Mouse (Mus musculus) CH12.LX (cell line): ENCODE data around the gene Colgalt2. TPM values are rescaled to one million over a fixed set of nuclear protein-coding genes. Genes with fewer than 3 reads are reported as not detected.

Experiments
- DNase-seq: peaks from one replicate; pipeline ENCODE4 v3.0.0-alpha.2; 2013; ENCODE audit errors: extremely low read depth
- H3K27ac ChIP-seq: 2 replicates; pipeline ENCODE4 v1.5.1; 2012; ENCODE audit warnings: low read depth, mild to moderate bottlenecking, control low read depth, moderate library complexity; ENCODE audit not compliant: insufficient read depth
- H3K27me3 ChIP-seq: replicated peaks from 2 replicates; pipeline ENCODE3; 2012; ENCODE audit warnings: inconsistent platforms
- H3K36me3 ChIP-seq, 2 experiments: replicated peaks in 1 of 2; 2 replicates each; pipeline versions ENCODE3 to v1.6.1; 2012; ENCODE audit warnings: inconsistent platforms in 1 of 2, low read length in 1 of 2, mild to moderate bottlenecking in 1 of 2, mixed read lengths in 1 of 2, moderate library complexity in 1 of 2; ENCODE audit not compliant: control insufficient read depth in 1 of 2, insufficient read depth in 1 of 2
- H3K4me1 ChIP-seq, 2 experiments: 2 replicates each; pipeline ENCODE4 v1.6.1; 2012; ENCODE audit warnings: inconsistent platforms in 1 of 2, moderate library complexity in 1 of 2; ENCODE audit not compliant: insufficient read depth in 2 of 2, control insufficient read depth in 1 of 2
- H3K4me2 ChIP-seq: 2 replicates; pipeline ENCODE4 v1.6.1; 2012; ENCODE audit warnings: low read depth, mild to moderate bottlenecking, control low read depth; ENCODE audit not compliant: poor library complexity, insufficient read depth, severe bottlenecking
- H3K4me3 ChIP-seq, 3 experiments: fragments of 150-350 bp in 1 of 3; sonication (generic) in 1 of 3; replicated peaks in 1 of 3; 2 replicates each; pipeline versions ENCODE3 to v1.5.1; 2011 to 2012; ENCODE audit warnings: low read depth in 2 of 3, low read length in 2 of 3, mild to moderate bottlenecking in 2 of 3, moderate library complexity in 2 of 3, control low read depth in 1 of 3, improper control_type of control experiment in 1 of 3, inconsistent platforms in 1 of 3, mixed read lengths in 1 of 3; ENCODE audit not compliant: poor library complexity in 1 of 3
- H3K79me2 ChIP-seq: replicated peaks from 2 replicates; pipeline ENCODE4 v1.6.1; 2012; ENCODE audit warnings: mild to moderate bottlenecking, moderate library complexity; ENCODE audit not compliant: control insufficient read depth, poor library complexity, insufficient read depth, severe bottlenecking; ENCODE audit errors: extremely low read depth
- H3K9ac ChIP-seq: 2 replicates; pipeline ENCODE4 v1.6.1; 2012; ENCODE audit warnings: low read depth, mild to moderate bottlenecking, control low read depth, moderate library complexity; ENCODE audit not compliant: insufficient read depth
- H3K9me3 ChIP-seq: replicated peaks from 2 replicates; pipeline ENCODE3; 2012; ENCODE audit warnings: low read length, inconsistent platforms, mixed read lengths
- CHD1 ChIP-seq: IDR thresholded peaks from 2 replicates; pipeline ENCODE4 v1.6.1; 2012; ENCODE audit warnings: low read depth, low read length, improper control_type of control experiment, inconsistent platforms
- E2F4 ChIP-seq: IDR thresholded peaks from 2 replicates; pipeline ENCODE4 v1.6.1; 2011; ENCODE audit warnings: low read depth, low read length, improper control_type of control experiment; ENCODE audit not compliant: insufficient replicate concordance
- ELF1 ChIP-seq: IDR thresholded peaks from 2 replicates; pipeline ENCODE4 v1.6.1; 2014; ENCODE audit warnings: low read depth, mild to moderate bottlenecking, inconsistent platforms, low read length, improper control_type of control experiment
- ETS1 ChIP-seq: conservative IDR thresholded peaks from 2 replicates; pipeline ENCODE4 v1.6.1; 2012; ENCODE audit warnings: low read depth, mild to moderate bottlenecking, inconsistent platforms, low read length, improper control_type of control experiment, moderate library complexity
- GABPA ChIP-seq: IDR thresholded peaks from 2 replicates; pipeline ENCODE4 v1.6.1; 2012; ENCODE audit warnings: low read depth, low read length, improper control_type of control experiment, inconsistent platforms; ENCODE audit not compliant: insufficient replicate concordance
- HCFC1 ChIP-seq: IDR thresholded peaks from 2 replicates; pipeline ENCODE4 v1.6.1; 2012; ENCODE audit warnings: low read depth, mild to moderate bottlenecking, inconsistent platforms, low read length, improper control_type of control experiment
- IRF4 ChIP-seq: IDR thresholded peaks from 2 replicates; pipeline ENCODE4 v1.6.1; 2014; ENCODE audit warnings: low read depth, mild to moderate bottlenecking, inconsistent platforms, low read length, improper control_type of control experiment
- KAT2A ChIP-seq: IDR thresholded peaks from 2 replicates; pipeline ENCODE4 v1.6.1; 2012; ENCODE audit warnings: low read length, improper control_type of control experiment, inconsistent platforms; ENCODE audit not compliant: insufficient replicate concordance
- MAFK ChIP-seq: IDR thresholded peaks from 2 replicates; pipeline ENCODE4 v1.6.1; 2011; ENCODE audit warnings: low read length, improper control_type of control experiment; ENCODE audit not compliant: insufficient replicate concordance
- MAX ChIP-seq: IDR thresholded peaks from 2 replicates; pipeline ENCODE4 v1.6.1; 2011; ENCODE audit warnings: low read length, improper control_type of control experiment
- MEF2A ChIP-seq: IDR thresholded peaks from 2 replicates; pipeline ENCODE4 v1.6.1; 2014; ENCODE audit warnings: low read depth, mild to moderate bottlenecking, inconsistent platforms, low read length, improper control_type of control experiment, borderline replicate concordance
- MXI1 ChIP-seq: IDR thresholded peaks from 2 replicates; pipeline ENCODE4 v1.6.1; 2011; ENCODE audit warnings: mild to moderate bottlenecking, low read depth, low read length, improper control_type of control experiment
- MYC ChIP-seq: IDR thresholded peaks from 2 replicates; pipeline ENCODE4 v1.6.1; 2011; ENCODE audit warnings: low read depth, mild to moderate bottlenecking, improper control_type of control experiment, low read length
- NELFE ChIP-seq: IDR thresholded peaks from 2 replicates; pipeline ENCODE4 v1.6.1; 2011; ENCODE audit warnings: low read depth, low read length, improper control_type of control experiment
- NRF1 ChIP-seq: IDR thresholded peaks from 2 replicates; pipeline ENCODE4 v1.6.1; 2014; ENCODE audit warnings: low read depth, mild to moderate bottlenecking, inconsistent platforms, low read length, improper control_type of control experiment, moderate library complexity
- PAX5 ChIP-seq: IDR thresholded peaks from 2 replicates; pipeline ENCODE4 v1.6.1; 2012; ENCODE audit warnings: low read length, inconsistent platforms, mixed read lengths
- POLR2A ChIP-seq: IDR thresholded peaks from 2 replicates; pipeline ENCODE4 v1.6.1; 2011; ENCODE audit warnings: low read depth, mild to moderate bottlenecking, improper control_type of control experiment, low read length
- POLR2AphosphoS2 ChIP-seq: IDR thresholded peaks from 2 replicates; pipeline ENCODE4 v1.6.1; 2011; ENCODE audit warnings: low read depth, low read length, improper control_type of control experiment
- RCOR1 ChIP-seq: conservative IDR thresholded peaks from 2 replicates; pipeline ENCODE4 v1.6.1; 2012; ENCODE audit warnings: low read depth, mild to moderate bottlenecking, inconsistent platforms, low read length, improper control_type of control experiment
- SIN3A ChIP-seq: IDR thresholded peaks from 2 replicates; pipeline ENCODE4 v1.6.1; 2012; ENCODE audit warnings: low read length, improper control_type of control experiment, inconsistent platforms
- TBP ChIP-seq: conservative IDR thresholded peaks from 2 replicates; pipeline ENCODE4 v1.6.1; 2011; ENCODE audit warnings: low read depth, low read length, improper control_type of control experiment
- TCF12 ChIP-seq: IDR thresholded peaks from 2 replicates; pipeline ENCODE4 v1.6.1; 2014; ENCODE audit warnings: low read depth, mild to moderate bottlenecking, inconsistent platforms, low read length, improper control_type of control experiment
- ZC3H11A ChIP-seq: IDR thresholded peaks from 2 replicates; pipeline ENCODE4 v1.6.1; 2012; ENCODE audit warnings: low read depth, mild to moderate bottlenecking, inconsistent platforms, low read length, improper control_type of control experiment
- ZMIZ1 ChIP-seq: IDR thresholded peaks from 2 replicates; pipeline ENCODE4 v1.6.1; 2012; ENCODE audit warnings: low read depth, mild to moderate bottlenecking, inconsistent platforms, low read length, improper control_type of control experiment
- ZNF384 ChIP-seq: IDR thresholded peaks from 2 replicates; pipeline ENCODE4 v1.6.1; 2012; ENCODE audit warnings: low read depth, low read length, improper control_type of control experiment, inconsistent platforms
- dilution Hi-C: fragments of 300-500 bp; cut with MboI; formaldehyde crosslinking; loops from 2 replicates; pipeline ENCODE4 v1.14.3; 2020; ENCODE audit warnings: low sequenced_read_pairs; ENCODE audit not compliant: extremely low pct_unique_long_range_greater_than_20kb, extremely low pct_ligation_motif_present
- in situ Hi-C: fragments of 300-500 bp; cut with MboI; formaldehyde crosslinking; loops from 3 replicates; pipeline ENCODE4 v1.14.3; 2019; ENCODE audit warnings: low sequenced_read_pairs, low pct_ligation_motif_present, low pct_unique_long_range_greater_than_20kb, mixed read lengths
- polyA plus RNA-seq: library from polyadenylated mRNA; unstranded; fragments of >175 nt; gene quantifications from 2 replicates; pipeline ENCODE4 v1.2.1, GENCODE M21; 2012; ENCODE audit warnings: low read depth; ENCODE audit not compliant: insufficient read length
- total RNA-seq, 2 experiments: library from RNA; depleted of rRNA; stranded (reverse); fragments of 300-350 nt in 1 of 2; fragments of >200 nt in 1 of 2; gene quantifications; 2 replicates each; pipeline ENCODE4 v1.2.3; 2012 to 2014

Colgalt2 gene
- total and polyA plus RNA-seq, 3 experiments, result not detected

GRCm38 (mm10) chr1:152386188-152386835 is 13.3 kb upstream of the Colgalt2 start, which contains the start of gene Tsen15:
TSS of gene Tsen15 (minus strand) at chr1:152386688.
- peak within 1 kb of the TSS; percentile 52 for H3K4me2 ChIP-seq
- H3K9me3 ChIP-seq, result no peaks in the 10 kb centered on the region
- dilution Hi-C loops (no loop called here), in situ Hi-C loops (no loop called here)
- DNase-seq, result peak; percentile 84
- peaks cover 14% of the 10 kb centered on the region for H3K79me2 ChIP-seq
- H3K36me3 ChIP-seq, result peaks cover 9 to 25% of the 10 kb centered on the region in 2 experiments
- H3K9ac ChIP-seq, result peak within 1 kb of the TSS; percentile 65
- peak within 1 kb of the TSS; percentile 86 to 96 (median 87) for H3K4me3 ChIP-seq
- peak; percentile 50; the same call in 1 of the 2 replicates for TF ChIP-seq IRF4
- peak; percentile 49; the same call in 1 of the 2 replicates for TF ChIP-seq TBP
- peak; percentile 94 for TF ChIP-seq TCF12
- no peak for TF ChIP-seq ETS1
- no peak for TF ChIP-seq ZNF384
- peak; percentile 75 for TF ChIP-seq MXI1
- no peak for TF ChIP-seq ZC3H11A
- TF ChIP-seq PAX5, result no peak
- TF ChIP-seq SIN3A, result peak; percentile 57; the same call in 1 of the 2 replicates
- peak; percentile 61; the same call in 1 of the 2 replicates for TF ChIP-seq KAT2A
- TF ChIP-seq POLR2A, result peak; percentile 86
- TF ChIP-seq CHD1, result no peak
- peak; percentile 73 for TF ChIP-seq ELF1
- no peak for TF ChIP-seq POLR2AphosphoS2
- peak; percentile 27; the same call in 1 of the 2 replicates for TF ChIP-seq MAX
- no peak for TF ChIP-seq GABPA
- peak; percentile 64 for TF ChIP-seq NRF1
- TF ChIP-seq NELFE, result peak; percentile 69
- no peak for TF ChIP-seq MAFK
- peak; percentile 60; the same call in 1 of the 2 replicates for TF ChIP-seq ZMIZ1
- 0 out of 2 replicates have a peak, but pooled peaks have one; percentile 17 for TF ChIP-seq MYC
- TF ChIP-seq RCOR1, result no peak
- no peak for TF ChIP-seq E2F4
- peak; percentile 82 for TF ChIP-seq HCFC1
- peak; percentile 44; the same call in 1 of the 2 replicates for TF ChIP-seq MEF2A
- TF ChIP-seq, all 38 proteins: peak for 15
- Histone ChIP-seq H3K27me3 (no peaks in the 10 kb centered on the region), H3K27ac (no peak within 1 kb of the TSS), H3K4me1 (peaks cover 3 to 13% of the 10 kb centered on the region in 2 experiments)
